Mouse (Mus musculus) gastrocnemius, postnatal 36 days (tissue): Measurements from ENCODE around the gene Cradd. TPM values are rescaled to one million over a fixed set of nuclear protein-coding genes. Genes with fewer than 3 reads are reported as not detected.

Experiments used
- DNase-seq, 2 experiments: peaks; one replicate each; pipeline ENCODE4 v3.0.0; 2022
- intact Hi-C: fragments of 180-260 bp; cut with DNase I; formaldehyde crosslinking; loops from one replicate; pipeline ENCODE4 v1.15.1; 2025
- total RNA-seq, 2 experiments: library from RNA; stranded (reverse); gene quantifications; 2 replicates each; pipeline ENCODE4 v1.2.3; 2021

Cradd gene
- total RNA-seq, 2 experiments from 2014 or later, result 8.3 to 11.1 TPM

GRCm38 (mm10) chr10:95336781-95337544 lies 13.0 kb upstream of the Cradd start:
- intact Hi-C loops, result no loop called here
- no peak for DNase-seq

GRCm38 (mm10) chr10:95334826-95335225 lies 10.9 kb upstream of the Cradd start:
- DNase-seq, result no peak
- intact Hi-C loops, result loop anchor here (5.0 kb wide), 1 partner anchor 72 kb away; no protein-coding TSS in a partner anchor

GRCm38 (mm10) chr10:95332596-95332995 lies 8.7 kb upstream of the Cradd start:
- no peak for DNase-seq
- intact Hi-C loops, result loop anchor here (5.0 kb wide), 1 partner anchor 75 kb away; no protein-coding TSS in a partner anchor

- no peak for DNase-seq
- intact Hi-C loops, result loop anchor here (5.0 kb wide), 1 partner anchor 77 kb away; no protein-coding TSS in a partner anchor
Measured at GRCm38 (mm10) chr10:95330375-95331363, 6.7 kb upstream of the Cradd start.

- intact Hi-C loops, result loop anchor here (5.0 kb wide), 2 partner anchors 77 to 338 kb away; no protein-coding TSS in a partner anchor
- DNase-seq, result no peak
Measured at GRCm38 (mm10) chr10:95329884-95330283, 6.0 kb upstream of the Cradd start.

GRCm38 (mm10) chr10:95324278-95324631 lies 322 bp upstream of the Cradd start:
- intact Hi-C loops, result loop anchor here (5.0 kb wide), 1 partner anchor 63 kb away; no protein-coding TSS in a partner anchor
- no peak for DNase-seq

GRCm38 (mm10) chr10:95322076-95323070 lies 1.6 kb downstream of the Cradd start:
- DNase-seq, result peak; percentile 67 to 81
- intact Hi-C loops, result loop anchor here (2.0 to 5.0 kb wide), 4 partner anchors 54 to 180 kb away; partner anchors contain the start of gene Socs2

- DNase-seq, result no peak
- intact Hi-C loops, result no loop called here
Measured at GRCm38 (mm10) chr10:95319001-95319400, 4.9 kb downstream of the Cradd start.

- DNase-seq, result peak in 1 of 2 experiments; percentile 55
- intact Hi-C loops, result no loop called here
Measured at GRCm38 (mm10) chr10:95318392-95318708, 5.6 kb downstream of the Cradd start.

GRCm38 (mm10) chr10:95317581-95318391 lies 6.1 kb downstream of the Cradd start:
- intact Hi-C loops, result no loop called here

GRCm38 (mm10) chr10:95317091-95317490 lies 6.8 kb downstream of the Cradd start:
- no peak for DNase-seq
- intact Hi-C loops, result no loop called here

More at GRCm38 (mm10) chr10:95317581-95318391, 6.1 kb downstream of the Cradd start:
- peak; percentile 47 to 55 for DNase-seq

GRCm38 (mm10) chr10:95316675-95317074 lies 7.3 kb downstream of the Cradd start:
- no peak for DNase-seq
- intact Hi-C loops, result no loop called here

GRCm38 (mm10) chr10:95315801-95316474 lies 8.0 kb downstream of the Cradd start:
- no peak for DNase-seq
- intact Hi-C loops, result no loop called here

GRCm38 (mm10) chr10:95315321-95315720 lies 8.6 kb downstream of the Cradd start:
- DNase-seq, result no peak
- intact Hi-C loops, result no loop called here

- intact Hi-C loops, result no loop called here
- no peak for DNase-seq
Measured at GRCm38 (mm10) chr10:95314019-95314418, 9.9 kb downstream of the Cradd start.

- no peak for DNase-seq
- intact Hi-C loops, result no loop called here
Measured at GRCm38 (mm10) chr10:95313524-95313923, 10.4 kb downstream of the Cradd start.

GRCm38 (mm10) chr10:95310688-95311441 lies 13.1 kb downstream of the Cradd start:
- DNase-seq, result no peak
- intact Hi-C loops, result no loop called here
